Mouse (Mus musculus) heart, embryonic 15.5 days (tissue): ENCODE measurements around the gene Gdi1. TPM values are rescaled to one million over a fixed set of nuclear protein-coding genes. Genes with fewer than 3 reads are reported as not detected.

Source experiments
- ATAC-seq: fragments of 200-750 bp; cut with Nextera tagmentation; replicated peaks from 2 replicates; pipeline ENCODE4 v1.8.0; 2017; ENCODE audit warnings: low read depth, moderate TSS enrichment; ENCODE audit not compliant: insufficient number of reproducible peaks, insufficient read depth, low FRiP score
- H3K27ac ChIP-seq: fragments of 300-500 bp; sonication (generic); 2 replicates; pipeline ENCODE4 v1.5.1; 2015; ENCODE audit warnings: mild to moderate bottlenecking, inconsistent platforms
- H3K27me3 ChIP-seq: fragments of 300-500 bp; sonication (generic); 2 replicates; pipeline ENCODE4 v1.6.1; 2015; ENCODE audit warnings: inconsistent platforms
- H3K36me3 ChIP-seq: fragments of 300-500 bp; sonication (generic); 2 replicates; pipeline ENCODE4 v1.6.1; 2015; ENCODE audit warnings: mild to moderate bottlenecking, inconsistent platforms
- H3K4me1 ChIP-seq: fragments of 300-500 bp; sonication (generic); replicated peaks from 2 replicates; pipeline ENCODE4 v1.6.1; 2015; ENCODE audit warnings: inconsistent platforms
- H3K4me2 ChIP-seq: fragments of 300-500 bp; sonication (generic); 2 replicates; pipeline ENCODE4 v1.6.1; 2015; ENCODE audit warnings: inconsistent platforms, mild to moderate bottlenecking, moderate library complexity
- H3K4me3 ChIP-seq: fragments of 300-500 bp; sonication (generic); 2 replicates; pipeline ENCODE4 v1.5.1; 2015; ENCODE audit warnings: mild to moderate bottlenecking, inconsistent platforms
- H3K9ac ChIP-seq: fragments of 300-500 bp; sonication (generic); 2 replicates; pipeline ENCODE4 v1.6.1; 2015; ENCODE audit warnings: mild to moderate bottlenecking, inconsistent platforms
- H3K9me3 ChIP-seq: fragments of 300-500 bp; sonication (generic); replicated peaks from 2 replicates; pipeline ENCODE4 v1.6.1; 2016; ENCODE audit warnings: inconsistent platforms
- WGBS: fragments of 180-500 bp; shearing (Covaris S2); methylation state at CpG from one replicate; pipeline ENCODE4 v1.1.7; 2015; ENCODE audit warnings: mixed read lengths; 5-methylcytosine and 5-hydroxymethylcytosine counted together
- polyA plus RNA-seq: library from polyadenylated mRNA; unstranded; fragments of >200 nt; fragmentation: Nextera tagmentation; extraction: Ambion mirVana; gene quantifications from 2 replicates; pipeline ENCODE4 v1.2.1, GENCODE M21; 2015

Gene Gdi1
- polyA plus RNA-seq, 1 experiment from 2014 or later: 134 TPM

DNA sequence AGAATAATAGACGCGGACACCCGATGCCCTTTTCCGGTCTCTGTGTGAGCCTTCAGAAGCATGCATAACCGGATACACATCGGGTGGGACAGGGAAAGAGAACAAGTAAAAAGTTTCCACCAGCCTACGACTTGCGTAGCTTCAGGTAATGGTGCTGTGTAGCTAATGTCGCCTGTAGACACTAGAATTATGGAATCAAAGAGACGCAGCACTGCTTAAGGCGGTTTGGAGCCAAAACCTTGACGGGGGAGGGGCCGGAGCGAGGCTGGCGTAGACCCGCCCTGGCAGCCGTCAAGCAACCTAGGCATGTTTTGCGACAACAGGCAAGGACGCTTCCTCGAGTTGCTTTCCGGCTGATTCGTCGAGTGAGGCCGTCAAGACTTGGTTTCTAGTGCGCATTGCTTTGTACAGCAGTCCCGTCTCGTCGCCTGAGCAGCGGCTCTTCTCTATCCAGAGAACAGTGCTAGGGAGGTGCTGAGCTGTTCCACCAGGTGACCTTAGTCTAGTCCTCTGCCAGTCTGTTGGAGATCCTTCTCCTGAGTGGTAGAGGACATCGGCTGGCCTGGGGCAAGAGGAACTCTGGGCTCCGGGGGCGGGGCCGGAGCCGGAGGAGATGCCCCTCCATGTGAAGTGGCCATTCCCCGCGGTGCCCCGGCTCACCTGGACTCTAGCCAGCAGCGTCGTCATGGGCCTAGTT, 22.3 kb upstream of the Gdi1 start:
- Histone ChIP-seq H3K36me3 (no peaks in the 10 kb centered on the region), H3K9ac (peak overlapping the region; percentile 67), H3K4me3 (peak overlapping the region; percentile 64), H3K27me3 (no peaks in the 10 kb centered on the region), H3K4me1 (peaks cover 8% of the 10 kb centered on the region), H3K27ac (peak overlapping the region; percentile 92), H3K4me2 (peak overlapping the region; percentile 78), H3K9me3 (no peaks in the 10 kb centered on the region)
- 19% methylated on average over 39 of the region's 39 CpGs for WGBS
- peak; percentile 50 for ATAC-seq

GRCm38 (mm10) chrX:74283092-74283437, 21.7 kb upstream of the Gdi1 start:
- H3K9ac ChIP-seq: peak overlapping the region; percentile 67
- no peaks in the 10 kb centered on the region for H3K27me3 ChIP-seq
- WGBS: 23% methylated on average over 5 of the region's 5 CpGs
- no peak for ATAC-seq
- peak overlapping the region; percentile 92 for H3K27ac ChIP-seq
- peak overlapping the region; percentile 64 for H3K4me3 ChIP-seq
- peak overlapping the region; percentile 78 for H3K4me2 ChIP-seq
- peaks cover 8% of the 10 kb centered on the region for H3K4me1 ChIP-seq
- no peaks in the 10 kb centered on the region for H3K36me3 ChIP-seq
- H3K9me3 ChIP-seq: no peaks in the 10 kb centered on the region

- no peak overlapping the region for H3K4me2 ChIP-seq
- no peaks in the 10 kb centered on the region for H3K9me3 ChIP-seq
- no peak overlapping the region for H3K4me3 ChIP-seq
- H3K27ac ChIP-seq: no peak overlapping the region
- ATAC-seq: no peak
- no peak overlapping the region for H3K9ac ChIP-seq
- H3K36me3 ChIP-seq: no peaks in the 10 kb centered on the region
- H3K4me1 ChIP-seq: no peaks in the 10 kb centered on the region
- 64% methylated on average over 4 of the region's 4 CpGs for WGBS
- no peaks in the 10 kb centered on the region for H3K27me3 ChIP-seq
Observed at GRCm38 (mm10) chrX:74293431-74293830, 11.4 kb upstream of the Gdi1 start.

DNA sequence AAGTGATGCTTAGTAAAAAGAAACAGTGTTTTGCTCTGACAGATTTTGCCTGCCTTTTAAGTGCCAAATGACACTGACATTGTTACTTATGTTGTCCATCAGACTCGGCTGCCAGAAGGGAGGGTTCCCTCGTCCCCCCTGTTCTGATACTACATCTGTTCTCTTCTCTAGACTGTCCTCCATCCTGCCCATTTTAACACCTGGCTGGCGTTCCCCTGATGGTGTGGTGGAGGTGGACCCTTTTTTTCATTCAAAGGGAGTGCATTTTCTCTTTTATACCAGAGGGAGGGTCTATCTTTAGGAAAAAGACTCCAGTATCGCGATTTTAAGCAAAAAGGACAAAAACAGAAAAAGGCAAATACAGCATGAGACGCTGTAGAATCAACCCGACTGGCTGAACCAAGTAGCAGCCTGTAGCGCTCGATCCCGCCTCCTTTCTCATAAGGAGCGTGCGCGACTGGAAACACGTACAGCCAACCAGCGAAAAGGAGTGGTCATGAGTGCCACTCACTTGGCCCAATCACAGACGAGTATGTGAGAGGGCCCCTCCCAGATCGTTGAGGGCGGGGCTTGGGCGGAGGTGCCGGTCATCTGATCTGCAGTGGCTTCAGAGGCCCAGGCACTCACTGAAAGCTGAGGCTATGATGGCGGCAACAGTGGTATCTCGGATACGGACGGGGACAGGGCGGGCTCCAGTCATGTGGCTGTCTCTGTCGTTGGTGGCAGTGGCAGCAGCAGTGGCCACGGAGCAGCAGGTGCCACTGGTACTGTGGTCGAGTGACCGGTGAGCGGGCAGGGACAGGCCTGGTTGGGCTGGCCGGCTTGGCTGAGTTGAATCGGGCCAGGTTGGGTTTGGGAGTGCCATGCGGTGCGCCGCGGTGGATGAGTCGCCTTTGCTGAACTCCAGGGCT, 8.0 kb upstream of the Gdi1 start, which contains the start of gene Atp6ap1:
Atp6ap1 (plus strand) TSS at position 560 of the 911 bp plus-strand sequence.
- Histone ChIP-seq H3K4me3 (peak within 1 kb of the TSS; percentile 70), H3K4me2 (peak within 1 kb of the TSS; percentile 70), H3K36me3 (peaks cover 7% of the 10 kb centered on the region; the same call in 1 of the 2 replicates), H3K4me1 (no peaks in the 10 kb centered on the region), H3K9ac (peak within 1 kb of the TSS; percentile 77), H3K27ac (peak within 1 kb of the TSS; percentile 71), H3K27me3 (no peaks in the 10 kb centered on the region), H3K9me3 (no peaks in the 10 kb centered on the region)
- WGBS: 11% methylated on average over 37 of the region's 37 CpGs
- ATAC-seq: peak; percentile 98

DNA sequence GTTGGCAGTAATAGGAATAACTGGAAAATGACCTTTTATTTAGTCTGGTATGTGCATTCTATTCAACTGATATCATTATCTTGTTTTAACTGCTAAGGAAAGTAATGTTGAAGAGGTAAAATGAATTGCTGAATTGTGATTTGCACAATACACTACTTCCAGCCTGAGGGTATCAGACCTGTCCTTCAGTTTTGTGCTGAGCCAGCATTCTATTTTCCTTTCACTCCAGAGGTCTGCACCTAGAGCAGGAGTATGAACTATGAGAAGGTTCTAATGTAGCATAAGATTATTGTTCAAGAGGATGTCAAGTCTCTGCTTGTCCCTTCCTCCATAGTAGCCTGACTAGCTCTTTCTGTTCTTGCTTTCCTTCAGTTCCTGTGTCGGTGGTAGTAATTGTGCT, 6.5 kb upstream of the Gdi1 start:
- 82% methylated on average over 1 of the region's 1 CpGs for WGBS
- Histone ChIP-seq H3K4me3 (no peak overlapping the region), H3K9me3 (no peaks in the 10 kb centered on the region), H3K27ac (no peak overlapping the region), H3K36me3 (peaks cover 14% of the 10 kb centered on the region), H3K27me3 (no peaks in the 10 kb centered on the region), H3K4me1 (no peaks in the 10 kb centered on the region), H3K4me2 (no peak overlapping the region), H3K9ac (no peak overlapping the region)
- ATAC-seq: no peak

DNA sequence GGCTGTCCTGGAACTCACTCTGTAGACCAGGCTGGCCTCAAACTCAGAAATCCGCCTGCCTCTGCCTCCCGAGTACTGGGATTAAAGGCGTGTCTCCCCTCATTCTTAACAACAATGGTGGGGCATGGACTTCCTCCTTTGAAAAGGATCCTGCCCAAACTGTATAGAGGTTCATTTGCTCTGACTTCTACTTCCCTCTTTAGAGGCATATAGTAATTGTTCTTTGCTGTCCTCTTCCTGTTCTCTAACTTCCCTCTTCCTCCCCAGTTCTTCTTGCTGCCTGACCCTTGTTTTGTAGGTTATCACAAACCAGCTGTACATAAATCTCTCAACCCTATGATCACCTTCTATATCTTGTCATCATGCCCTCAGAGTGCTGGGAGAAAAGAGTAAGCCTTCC, 5.1 kb upstream of the Gdi1 start:
- WGBS: 79% methylated on average over 3 of the region's 3 CpGs
- ATAC-seq: no peak
- H3K4me2 ChIP-seq: no peak overlapping the region

GRCm38 (mm10) chrX:74312540-74313464, 8.0 kb downstream of the Gdi1 start, which contains the start of gene Fam50a:
Gene Fam50a (plus strand): TSS chrX:74313033.
- peaks cover 19% of the 10 kb centered on the region for H3K36me3 ChIP-seq

More for the DNA sequence above, 5.1 kb upstream of the Gdi1 start:
- no peaks in the 10 kb centered on the region for H3K9me3 ChIP-seq
- no peaks in the 10 kb centered on the region for H3K27me3 ChIP-seq
- H3K27ac ChIP-seq: no peak overlapping the region
- H3K4me1 ChIP-seq: no peaks in the 10 kb centered on the region; the same call in 1 of the 2 replicates
- H3K9ac ChIP-seq: no peak overlapping the region
- H3K4me3 ChIP-seq: no peak overlapping the region
- peaks cover 16% of the 10 kb centered on the region for H3K36me3 ChIP-seq

GRCm38 (mm10) chrX:74328725-74329161, 23.9 kb downstream of the Gdi1 start, which contains the start of gene Plxna3:
Gene Plxna3 (plus strand): TSS chrX:74329066.
- peak within 1 kb of the TSS; percentile 71 for H3K4me2 ChIP-seq
- H3K4me1 ChIP-seq: peaks cover 15% of the 10 kb centered on the region
- peak within 1 kb of the TSS; percentile 53 for H3K4me3 ChIP-seq
- H3K27ac ChIP-seq: peak within 1 kb of the TSS; percentile 77
- peak within 1 kb of the TSS; percentile 66 for H3K9ac ChIP-seq
- peak; percentile 88 for ATAC-seq
- H3K36me3 ChIP-seq: no peaks in the 10 kb centered on the region
- WGBS: 15% methylated on average over 30 of the region's 30 CpGs
- H3K9me3 ChIP-seq: no peaks in the 10 kb centered on the region
- H3K27me3 ChIP-seq: no peaks in the 10 kb centered on the region

More at GRCm38 (mm10) chrX:74312540-74313464, 8.0 kb downstream of the Gdi1 start, which contains the start of gene Fam50a:
- Histone ChIP-seq H3K4me1 (peaks cover 5% of the 10 kb centered on the region), H3K4me2 (peak within 1 kb of the TSS; percentile 79), H3K9me3 (no peaks in the 10 kb centered on the region), H3K4me3 (peak within 1 kb of the TSS; percentile 72), H3K27ac (peak within 1 kb of the TSS; percentile 89), H3K27me3 (no peaks in the 10 kb centered on the region), H3K9ac (peak within 1 kb of the TSS; percentile 86)
- WGBS: 13% methylated on average over 59 of the region's 59 CpGs
- peak; percentile 93 for ATAC-seq

DNA sequence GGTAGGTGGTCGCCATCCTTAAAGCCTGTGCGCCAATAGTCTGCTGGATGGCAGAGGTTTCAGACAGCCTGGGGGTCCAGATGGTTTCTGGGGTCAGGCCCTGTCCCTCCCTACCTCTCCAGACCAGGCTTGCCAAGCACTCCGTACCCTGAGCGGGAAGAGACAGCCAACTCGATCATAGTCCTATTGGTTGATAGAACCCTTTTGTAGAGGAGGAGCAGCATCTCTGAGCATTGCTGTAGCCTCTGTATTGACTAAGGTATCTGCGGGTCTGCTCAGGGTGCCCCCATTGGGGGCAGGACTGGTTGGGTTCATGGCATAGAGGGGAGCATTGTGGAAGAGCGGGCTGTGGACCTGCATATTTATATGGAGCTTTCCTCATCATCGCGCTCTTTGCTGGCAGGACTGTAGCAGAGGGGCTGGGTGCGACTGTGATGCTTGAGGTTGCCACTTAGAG, 24.4 kb downstream of the Gdi1 start:
- Histone ChIP-seq H3K4me2 (peak overlapping the region; percentile 71), H3K4me3 (peak overlapping the region; percentile 53), H3K4me1 (peaks cover 15% of the 10 kb centered on the region), H3K27ac (no peak overlapping the region), H3K9ac (peak overlapping the region; percentile 66), H3K36me3 (no peaks in the 10 kb centered on the region), H3K9me3 (no peaks in the 10 kb centered on the region), H3K27me3 (no peaks in the 10 kb centered on the region)
- 31% methylated on average over 10 of the region's 10 CpGs for WGBS
- peak; percentile 8; the same call in 1 of the 2 replicates for ATAC-seq

GRCm38 (mm10) chrX:74330166-74330930, 25.6 kb downstream of the Gdi1 start:
- H3K27me3 ChIP-seq: no peaks in the 10 kb centered on the region
- H3K9ac ChIP-seq: no peak overlapping the region
- no peak for ATAC-seq
- H3K36me3 ChIP-seq: no peaks in the 10 kb centered on the region
- H3K27ac ChIP-seq: no peak overlapping the region
- peaks cover 15% of the 10 kb centered on the region for H3K4me1 ChIP-seq
- peak overlapping the region; percentile 53 for H3K4me3 ChIP-seq
- H3K4me2 ChIP-seq: peak overlapping the region; percentile 71
- H3K9me3 ChIP-seq: no peaks in the 10 kb centered on the region
- 44% methylated on average over 2 of the region's 2 CpGs for WGBS
